Mouse (Mus musculus) embryonic facial prominence, embryonic 15.5 days (tissue): Measurements from ENCODE around the gene Oit3. TPM values are rescaled to one million over a fixed set of nuclear protein-coding genes. Genes with fewer than 3 reads are reported as not detected.

ENCODE experiments used
- ATAC-seq: fragments of 200-750 bp; cut with Nextera tagmentation; 2 replicates; pipeline ENCODE4 v1.8.0; 2017; ENCODE audit warnings: low read depth, moderate TSS enrichment; ENCODE audit not compliant: insufficient number of reproducible peaks, low FRiP score, low TSS enrichment
- H3K27ac ChIP-seq: fragments of 300-500 bp; sonication (generic); replicated peaks from 2 replicates; pipeline ENCODE4 v1.5.1; 2015; ENCODE audit warnings: mild to moderate bottlenecking, inconsistent platforms
- H3K27me3 ChIP-seq: fragments of 300-500 bp; sonication (generic); 2 replicates; pipeline ENCODE4 v1.6.1; 2015; ENCODE audit warnings: inconsistent platforms
- H3K36me3 ChIP-seq: fragments of 300-500 bp; sonication (generic); 2 replicates; pipeline ENCODE4 v1.6.1; 2015; ENCODE audit warnings: mild to moderate bottlenecking, inconsistent platforms
- H3K4me1 ChIP-seq: fragments of 300-500 bp; sonication (generic); 2 replicates; pipeline ENCODE4 v1.6.1; 2015; ENCODE audit warnings: inconsistent platforms
- H3K4me2 ChIP-seq: fragments of 300-500 bp; sonication (generic); replicated peaks from 2 replicates; pipeline ENCODE4 v1.6.1; 2015; ENCODE audit warnings: mild to moderate bottlenecking, inconsistent platforms
- H3K4me3 ChIP-seq: fragments of 300-500 bp; sonication (generic); replicated peaks from 2 replicates; pipeline ENCODE4 v1.5.1; 2015; ENCODE audit warnings: mild to moderate bottlenecking, inconsistent platforms
- H3K9ac ChIP-seq: fragments of 300-500 bp; sonication (generic); 2 replicates; pipeline ENCODE4 v1.6.1; 2015; ENCODE audit warnings: inconsistent platforms
- H3K9me3 ChIP-seq: fragments of 300-500 bp; sonication (generic); replicated peaks from 2 replicates; pipeline ENCODE4 v1.6.1; 2016; ENCODE audit warnings: inconsistent platforms
- WGBS: fragments of 180-500 bp; shearing (Covaris S2); methylation state at CpG from one replicate; pipeline ENCODE4 v1.1.7; 2015; 5-methylcytosine and 5-hydroxymethylcytosine counted together
- polyA plus RNA-seq: library from polyadenylated mRNA; unstranded; fragments of >200 nt; fragmentation: Nextera tagmentation; extraction: Ambion mirVana; gene quantifications from 2 replicates; pipeline ENCODE4 v1.2.1, GENCODE M21; 2015

Gene Oit3
- 0.40 and 0.62 TPM in 2 replicates for polyA plus RNA-seq

- 81% methylated on average over 11 of the region's 11 CpGs for WGBS
- Histone ChIP-seq H3K4me1 (peaks cover 14% of the 10 kb centered on the region), H3K27ac (no peak within 1 kb of the TSS), H3K4me2 (no peak within 1 kb of the TSS), H3K27me3 (no peaks in the 10 kb centered on the region), H3K36me3 (no peaks in the 10 kb centered on the region), H3K9me3 (no peaks in the 10 kb centered on the region), H3K4me3 (no peak within 1 kb of the TSS), H3K9ac (no peak within 1 kb of the TSS)
- no peak for ATAC-seq
Measured at GRCm38 (mm10) chr10:59441735-59442134, at the start of gene Oit3. Oit3 (minus strand) TSS chr10:59441778.

GRCm38 (mm10) chr10:59490920-59491319, 49.3 kb upstream of the Oit3 start:
- 81% methylated on average over 8 of the region's 8 CpGs for WGBS
- Histone ChIP-seq H3K4me3 (no peak overlapping the region), H3K4me2 (no peak overlapping the region), H3K9me3 (no peaks in the 10 kb centered on the region), H3K27me3 (no peaks in the 10 kb centered on the region), H3K36me3 (peaks cover 3% of the 10 kb centered on the region; the same call in 1 of the 2 replicates), H3K9ac (no peak overlapping the region), H3K4me1 (no peaks in the 10 kb centered on the region), H3K27ac (no peak overlapping the region)
- no peak for ATAC-seq

GRCm38 (mm10) chr10:59489411-59489810, 47.8 kb upstream of the Oit3 start:
- whole genome bisulfite sequencing, result 79% methylated on average over 1 of the region's 1 CpGs
- Histone ChIP-seq H3K4me2 (no peak overlapping the region), H3K4me3 (no peak overlapping the region)

GRCm38 (mm10) chr10:59487351-59487750, 45.8 kb upstream of the Oit3 start:
- 90% methylated on average over 2 of the region's 2 CpGs for WGBS
- H3K36me3 ChIP-seq, result peaks cover 3% of the 10 kb centered on the region; the same call in 1 of the 2 replicates
- H3K27ac ChIP-seq, result no peak overlapping the region
- no peak overlapping the region for H3K4me3 ChIP-seq
- H3K27me3 ChIP-seq, result no peaks in the 10 kb centered on the region
- H3K4me1 ChIP-seq, result no peaks in the 10 kb centered on the region
- no peak for ATAC-seq
- H3K9me3 ChIP-seq, result no peaks in the 10 kb centered on the region
- no peak overlapping the region for H3K4me2 ChIP-seq
- no peak overlapping the region for H3K9ac ChIP-seq

More at GRCm38 (mm10) chr10:59489411-59489810, 47.8 kb upstream of the Oit3 start:
- H3K27ac ChIP-seq, result no peak overlapping the region
- no peaks in the 10 kb centered on the region for H3K4me1 ChIP-seq
- peaks cover 3% of the 10 kb centered on the region; the same call in 1 of the 2 replicates for H3K36me3 ChIP-seq
- no peaks in the 10 kb centered on the region for H3K9me3 ChIP-seq
- no peak overlapping the region for H3K9ac ChIP-seq
- H3K27me3 ChIP-seq, result no peaks in the 10 kb centered on the region
- no peak for ATAC-seq

GRCm38 (mm10) chr10:59484318-59484717, 42.7 kb upstream of the Oit3 start:
- H3K27me3 ChIP-seq, result no peaks in the 10 kb centered on the region
- H3K36me3 ChIP-seq, result peaks cover 3% of the 10 kb centered on the region; the same call in 1 of the 2 replicates
- no peak overlapping the region for H3K27ac ChIP-seq
- no peak overlapping the region for H3K4me2 ChIP-seq
- H3K4me1 ChIP-seq, result no peaks in the 10 kb centered on the region
- H3K9me3 ChIP-seq, result no peaks in the 10 kb centered on the region
- H3K9ac ChIP-seq, result no peak overlapping the region
- no peak overlapping the region for H3K4me3 ChIP-seq
- ATAC-seq, result 0 out of 2 replicates have a peak, but pooled peaks have one; percentile 39
- WGBS, result 68% methylated on average over 6 of the region's 6 CpGs

- H3K4me2 ChIP-seq, result no peak overlapping the region
- ATAC-seq, result no peak
- H3K4me1 ChIP-seq, result no peaks in the 10 kb centered on the region
- H3K36me3 ChIP-seq, result 0 out of 2 replicates have a peak, but pooled peaks cover 2% of the 10 kb centered on the region
- 95% methylated on average over 5 of the region's 5 CpGs for WGBS
- no peak overlapping the region for H3K27ac ChIP-seq
- no peak overlapping the region for H3K9ac ChIP-seq
- H3K4me3 ChIP-seq, result no peak overlapping the region
- H3K9me3 ChIP-seq, result no peaks in the 10 kb centered on the region
- no peaks in the 10 kb centered on the region for H3K27me3 ChIP-seq
Measured at GRCm38 (mm10) chr10:59481381-59481780, 39.8 kb upstream of the Oit3 start.

- Histone ChIP-seq H3K4me1 (0 out of 2 replicates have a peak, but pooled peaks cover 4% of the 10 kb centered on the region), H3K4me2 (no peak overlapping the region), H3K4me3 (no peak overlapping the region), H3K27ac (no peak overlapping the region), H3K36me3 (no peaks in the 10 kb centered on the region), H3K9me3 (no peaks in the 10 kb centered on the region), H3K9ac (no peak overlapping the region), H3K27me3 (no peaks in the 10 kb centered on the region)
- no peak for ATAC-seq
- WGBS, result 60% methylated on average over 5 of the region's 5 CpGs
Measured at GRCm38 (mm10) chr10:59470451-59470850, 28.9 kb upstream of the Oit3 start.

- Histone ChIP-seq H3K27me3 (no peaks in the 10 kb centered on the region), H3K4me1 (0 out of 2 replicates have a peak, but pooled peaks cover 4% of the 10 kb centered on the region), H3K9ac (no peak overlapping the region), H3K4me2 (no peak overlapping the region), H3K27ac (no peak overlapping the region), H3K4me3 (no peak overlapping the region), H3K9me3 (no peaks in the 10 kb centered on the region), H3K36me3 (no peaks in the 10 kb centered on the region)
- 85% methylated on average over 12 of the region's 12 CpGs for WGBS
- no peak for ATAC-seq
Measured at GRCm38 (mm10) chr10:59467297-59467696, 25.7 kb upstream of the Oit3 start.

GRCm38 (mm10) chr10:59466626-59467025, 25.0 kb upstream of the Oit3 start:
- WGBS, result 63% methylated on average over 4 of the region's 4 CpGs
- H3K4me1 ChIP-seq, result 0 out of 2 replicates have a peak, but pooled peaks cover 4% of the 10 kb centered on the region
- H3K36me3 ChIP-seq, result no peaks in the 10 kb centered on the region
- no peak overlapping the region for H3K4me2 ChIP-seq
- H3K27me3 ChIP-seq, result no peaks in the 10 kb centered on the region
- H3K9ac ChIP-seq, result no peak overlapping the region
- no peak for ATAC-seq
- no peak overlapping the region for H3K27ac ChIP-seq
- H3K9me3 ChIP-seq, result no peaks in the 10 kb centered on the region
- no peak overlapping the region for H3K4me3 ChIP-seq

- no peaks in the 10 kb centered on the region for H3K9me3 ChIP-seq
- WGBS, result 74% methylated on average over 3 of the region's 3 CpGs
- no peak overlapping the region; the same call in 1 of the 2 replicates for H3K27ac ChIP-seq
- no peak overlapping the region for H3K4me2 ChIP-seq
- no peaks in the 10 kb centered on the region for H3K36me3 ChIP-seq
- no peak overlapping the region for H3K4me3 ChIP-seq
- no peak for ATAC-seq
- no peak overlapping the region for H3K9ac ChIP-seq
- H3K4me1 ChIP-seq, result 0 out of 2 replicates have a peak, but pooled peaks cover 2% of the 10 kb centered on the region
- no peaks in the 10 kb centered on the region for H3K27me3 ChIP-seq
Measured at GRCm38 (mm10) chr10:59465546-59465945, 24.0 kb upstream of the Oit3 start.

- 0 out of 2 replicates have a peak overlapping the region, but pooled peaks have one; percentile 28 for H3K27ac ChIP-seq
- 0 out of 2 replicates have a peak, but pooled peaks have one; percentile 47 for ATAC-seq
Measured at GRCm38 (mm10) chr10:59462307-59462706, 20.7 kb upstream of the Oit3 start.

GRCm38 (mm10) chr10:59459767-59460166, 18.2 kb upstream of the Oit3 start:
- 0 out of 2 replicates have a peak, but pooled peaks cover 3% of the 10 kb centered on the region for H3K36me3 ChIP-seq
- H3K9me3 ChIP-seq, result no peaks in the 10 kb centered on the region
- 89% methylated on average over 12 of the region's 12 CpGs for WGBS
- ATAC-seq, result no peak
- no peak overlapping the region for H3K27ac ChIP-seq
- H3K4me3 ChIP-seq, result no peak overlapping the region
- no peak overlapping the region for H3K4me2 ChIP-seq
- no peak overlapping the region for H3K9ac ChIP-seq
- H3K27me3 ChIP-seq, result no peaks in the 10 kb centered on the region
- no peaks in the 10 kb centered on the region for H3K4me1 ChIP-seq

More at GRCm38 (mm10) chr10:59462307-59462706, 20.7 kb upstream of the Oit3 start:
- no peak overlapping the region for H3K4me3 ChIP-seq
- H3K27me3 ChIP-seq, result no peaks in the 10 kb centered on the region
- no peak overlapping the region for H3K9ac ChIP-seq
- no peaks in the 10 kb centered on the region for H3K9me3 ChIP-seq
- H3K4me1 ChIP-seq, result no peaks in the 10 kb centered on the region
- H3K36me3 ChIP-seq, result no peaks in the 10 kb centered on the region
- H3K4me2 ChIP-seq, result no peak overlapping the region
- WGBS, result 72% methylated on average over 6 of the region's 6 CpGs
